Mouse (Mus musculus): Measurements from ENCODE around the gene Cbr1. TPM values are rescaled to one million over a fixed set of nuclear protein-coding genes. Genes with fewer than 3 reads are reported as not detected.
"Not testable (repeated sequence)": the region's sequence is repeated elsewhere in the genome, so short reads cannot be mapped to it uniquely, and the experiment has no call there.

The Cbr1 gene
- total RNA-seq, 2 experiments from 2014 or later, result 78.0 to 81.9 TPM

DNA sequence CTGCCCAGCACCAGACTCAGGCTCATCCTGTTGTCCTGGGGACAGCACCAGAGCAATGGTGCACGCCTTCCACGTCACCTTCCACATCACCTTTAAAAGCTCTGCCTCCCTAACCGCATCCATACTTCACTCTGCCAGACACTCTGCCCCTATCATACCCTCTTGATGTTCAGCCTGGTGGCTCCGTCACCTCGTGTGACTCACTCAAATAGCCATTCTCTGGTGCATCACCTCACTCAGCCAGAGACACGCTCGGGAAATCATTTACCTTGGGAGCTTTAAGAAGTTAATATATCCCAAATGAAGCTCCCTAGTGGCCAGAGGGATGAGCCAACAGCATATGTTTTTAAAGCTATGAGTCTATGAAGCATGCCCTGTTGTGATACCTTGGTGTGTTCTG is 8.8 kb upstream of the Cbr1 start:
- no peak for DNase-seq (ENCODE audit: low spot score in 2 of 2)

- no peak for DNase-seq (ENCODE audit: low spot score in 2 of 2)
Observed at GRCm38 (mm10) chr16:93597551-93597950, 8.1 kb upstream of the Cbr1 start.

- no peak for DNase-seq (ENCODE audit: low spot score in 2 of 2)
Observed at GRCm38 (mm10) chr16:93599461-93599860, 6.2 kb upstream of the Cbr1 start.

DNA sequence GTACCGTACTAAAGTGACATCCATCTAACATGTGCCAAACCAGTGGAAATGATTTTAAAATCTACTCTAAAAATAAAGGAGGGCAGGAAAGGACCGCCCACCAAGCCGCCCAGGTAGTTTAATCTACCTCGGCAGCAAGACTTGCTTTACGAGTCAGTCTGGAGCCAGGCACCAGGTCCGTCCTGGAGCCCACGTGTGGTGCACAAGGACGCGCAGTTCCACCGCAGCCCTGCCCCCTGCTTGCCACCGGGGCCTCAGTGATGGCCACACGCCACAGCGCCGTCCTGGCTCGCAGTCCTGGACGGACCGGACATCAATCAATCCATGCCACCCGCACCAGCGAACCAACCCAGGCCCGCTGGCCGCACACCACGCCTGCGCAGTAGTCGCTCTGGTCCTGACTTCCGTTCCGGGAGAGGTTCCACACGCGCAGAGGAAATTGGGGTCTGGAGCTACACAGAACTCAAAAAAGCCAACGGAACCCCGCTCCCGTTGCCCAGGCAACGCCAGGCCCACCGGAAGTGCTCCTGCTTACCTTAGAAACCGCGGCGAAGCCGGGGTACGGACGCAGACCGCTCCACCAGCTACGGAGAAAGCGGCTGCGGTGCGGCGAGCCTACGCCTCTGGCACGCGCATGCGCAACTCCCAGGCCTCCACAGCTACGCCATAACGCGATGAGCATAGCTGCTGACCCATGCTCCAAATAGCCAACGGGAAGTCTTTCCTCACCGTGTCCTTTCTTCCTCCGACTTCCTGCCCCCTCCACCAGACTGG is 2.0 kb upstream of the Cbr1 start, which contains the start of gene Setd4:
Gene Setd4 (minus strand): TSS at position 625 of the 774 bp plus-strand sequence.
- DNase-seq (ENCODE audit: low spot score in 2 of 2), result peak; percentile 94 to 96

DNA sequence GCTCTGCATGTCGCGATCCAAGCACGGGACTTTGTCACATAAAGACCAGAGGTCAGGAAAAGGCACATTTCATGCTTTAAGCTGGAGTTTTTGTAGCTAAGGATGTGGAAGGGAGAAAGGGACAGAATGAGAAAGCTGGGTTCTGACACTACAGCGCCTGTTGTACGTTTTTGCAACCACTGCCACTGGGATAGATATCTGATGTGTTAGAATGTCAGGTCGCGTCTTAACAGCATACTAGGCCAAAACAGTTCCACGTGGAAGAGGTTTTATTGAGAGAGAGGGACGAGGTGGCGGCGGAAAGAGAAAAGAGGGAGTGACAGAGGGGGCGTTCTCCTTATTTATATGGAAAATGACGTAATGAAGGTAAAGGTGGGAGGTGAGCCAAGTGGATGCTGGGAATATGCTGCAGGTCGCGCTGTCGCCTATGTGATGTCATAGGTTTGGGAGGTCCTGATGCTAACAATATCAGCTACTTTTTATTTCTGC is 1.1 kb upstream of the Cbr1 start:
- peak in 1 of 2 experiments; percentile 26 for DNase-seq (ENCODE audit: low spot score in 2 of 2)

DNA sequence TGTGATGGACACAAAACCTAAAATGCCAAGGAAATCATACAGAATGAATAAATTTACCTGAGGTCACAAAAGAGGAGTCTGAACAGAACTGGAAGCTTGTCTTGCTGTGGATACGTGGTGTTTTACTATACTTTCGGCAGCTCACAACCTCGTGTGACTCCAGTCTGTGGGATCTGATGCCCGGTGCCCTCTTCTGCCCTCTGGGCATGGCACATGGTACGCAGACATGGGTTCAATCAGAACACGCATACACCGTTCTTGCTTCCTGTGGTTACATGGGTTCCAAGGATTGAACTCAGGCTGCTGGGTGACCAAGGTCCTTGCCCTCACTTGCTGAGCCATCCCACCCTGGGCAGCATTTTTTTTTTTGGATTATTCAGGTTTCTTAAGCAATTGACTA is 493 bp downstream of the Cbr1 start:
- no peak for DNase-seq (ENCODE audit: low spot score in 2 of 2)

DNA sequence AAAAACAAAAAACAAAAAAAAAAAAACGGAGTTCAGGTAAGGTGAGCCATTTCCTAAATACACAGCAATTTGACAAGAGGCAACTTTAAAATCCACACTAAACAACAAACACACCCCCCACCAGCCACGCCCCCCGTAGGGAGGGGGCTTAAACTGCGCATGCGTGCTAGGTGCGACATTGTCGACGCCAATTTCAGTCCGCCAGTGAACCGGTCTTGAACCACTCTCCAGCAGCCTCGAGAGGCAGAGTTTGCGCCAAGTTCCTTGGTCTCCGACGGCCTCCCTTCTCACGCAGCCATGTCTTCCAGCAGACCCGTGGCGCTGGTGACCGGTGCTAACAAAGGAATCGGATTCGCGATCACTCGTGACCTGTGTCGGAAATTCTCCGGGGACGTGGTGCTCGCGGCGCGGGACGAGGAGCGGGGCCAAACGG is 2.0 kb downstream of the Cbr1 start:
- peak; percentile 77 to 87 for DNase-seq (ENCODE audit: low spot score in 2 of 2)

DNA sequence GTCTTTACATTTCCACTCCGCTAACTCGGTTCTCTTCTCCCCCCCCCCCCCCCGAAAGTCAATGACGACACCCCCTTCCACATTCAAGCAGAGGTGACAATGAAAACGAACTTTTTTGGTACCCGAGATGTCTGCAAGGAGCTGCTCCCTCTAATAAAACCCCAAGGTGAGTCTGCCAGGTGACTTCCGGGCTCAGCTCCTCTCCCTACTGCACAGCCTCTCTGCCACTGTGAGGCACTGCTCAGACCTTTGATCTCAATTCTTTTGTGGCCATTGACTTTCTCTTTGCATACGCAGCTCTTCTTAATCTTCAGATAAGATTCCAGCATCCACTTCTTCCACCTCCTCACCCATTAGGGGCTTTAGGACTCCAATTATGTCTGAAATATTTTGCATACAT is 3.1 kb downstream of the Cbr1 start:
- no peak for DNase-seq (ENCODE audit: low spot score in 2 of 2)

GRCm38 (mm10) chr16:93609796-93610195 is 4.1 kb downstream of the Cbr1 start:
- DNase-seq (ENCODE audit: low spot score in 2 of 2), result no peak

GRCm38 (mm10) chr16:93610961-93611360 is 5.3 kb downstream of the Cbr1 start:
- DNase-seq (ENCODE audit: low spot score in 2 of 2), result no peak

DNA sequence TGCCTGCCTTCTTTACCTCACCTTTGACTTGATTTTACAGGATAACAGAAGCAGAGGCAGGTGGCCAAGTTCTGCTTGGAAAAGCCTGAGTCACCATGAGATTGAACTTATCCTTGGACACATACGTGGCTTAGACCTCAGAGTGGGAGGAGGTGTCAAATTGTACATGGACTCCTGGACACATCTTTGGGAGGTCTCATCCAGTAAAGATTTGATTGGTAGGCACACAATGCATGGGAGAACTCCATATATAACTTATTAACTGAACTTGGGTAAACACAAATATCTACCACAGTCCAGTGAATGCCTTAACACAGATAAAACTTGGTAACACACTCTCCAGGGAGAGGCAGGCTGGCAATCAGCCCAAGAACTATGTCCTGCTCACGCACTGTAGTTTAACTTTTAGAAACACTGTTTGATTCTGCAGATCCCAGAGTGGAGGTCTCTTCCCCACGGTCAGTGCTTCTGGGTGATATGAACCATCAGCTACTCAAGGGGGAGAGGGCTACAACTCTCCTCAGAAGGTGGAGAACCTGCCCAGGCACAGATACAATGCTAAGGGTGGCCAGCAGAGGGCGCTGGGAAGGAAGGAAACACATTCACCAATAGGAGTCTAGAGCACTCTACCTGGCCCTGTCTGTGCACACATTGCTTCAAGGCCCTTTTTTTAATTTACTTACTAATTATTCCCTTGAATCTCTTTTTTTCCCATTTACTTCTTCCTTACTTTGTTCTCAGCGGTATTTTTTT is 9.6 kb downstream of the Cbr1 start:
- DNase-seq (ENCODE audit: low spot score in 2 of 2), result peak; percentile 52 to 71

DNA sequence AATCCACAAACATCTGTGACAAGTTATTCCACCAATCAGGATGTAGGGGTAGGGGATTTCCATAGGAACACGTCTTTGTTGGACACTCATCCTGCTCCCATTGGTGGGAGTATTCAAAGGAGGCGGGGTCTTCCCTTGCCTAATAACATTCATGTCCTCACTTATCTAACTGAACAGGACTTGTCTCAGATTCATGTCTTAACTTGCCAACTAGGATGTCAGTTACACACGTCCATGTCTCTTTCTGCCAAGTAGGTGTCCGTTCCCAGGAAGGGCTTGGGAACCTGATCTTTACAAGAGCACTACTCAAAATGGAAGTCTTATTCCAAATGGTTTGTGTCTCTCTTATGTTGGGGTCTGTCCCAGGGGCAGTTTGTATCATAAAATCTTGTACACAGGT is 18.1 kb downstream of the Cbr1 start:
- not testable (repeated sequence) for DNase-seq (ENCODE audit: low spot score in 2 of 2)

DNA sequence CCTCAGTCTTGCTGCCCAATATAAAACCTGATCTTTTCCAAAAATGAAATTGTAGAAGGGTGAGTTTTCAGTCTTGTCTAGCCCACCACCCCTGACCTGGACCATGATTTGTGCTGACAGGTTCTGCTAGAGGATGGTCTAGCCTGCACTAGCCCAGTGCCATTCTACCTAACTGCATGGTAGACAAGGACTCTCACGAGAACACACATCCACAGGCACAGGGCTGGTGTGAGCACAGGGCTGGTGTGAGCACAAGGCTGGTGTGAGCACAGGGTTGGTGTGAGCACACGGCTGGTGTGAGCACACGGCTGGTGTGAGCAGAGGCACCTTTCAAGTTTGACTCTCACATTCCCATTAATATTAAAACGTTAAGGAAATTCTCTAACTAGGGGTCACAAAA is 19.0 kb downstream of the Cbr1 start:
- no peak for DNase-seq (ENCODE audit: low spot score in 2 of 2)

DNA sequence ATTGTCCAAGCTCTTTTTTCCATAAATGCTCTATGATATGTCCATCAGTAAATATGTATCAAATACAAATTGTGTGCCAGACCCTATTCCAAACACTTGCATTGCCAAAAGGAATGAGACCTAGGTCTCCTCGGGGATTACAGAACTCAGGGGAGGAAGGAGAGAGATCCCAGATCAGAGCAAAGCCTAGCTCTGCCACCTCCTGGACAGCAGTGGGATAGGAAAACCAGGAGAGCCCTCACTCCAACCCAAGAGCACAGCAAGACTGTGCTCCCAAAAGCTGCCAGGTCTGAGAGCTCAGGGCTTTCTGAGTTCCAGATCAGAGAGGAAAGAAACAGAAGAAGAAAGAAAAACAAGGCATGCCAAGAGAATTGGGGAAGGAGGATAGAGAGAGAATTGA is 21.1 kb downstream of the Cbr1 start:
- peak in 1 of 2 experiments; percentile 43 for DNase-seq (ENCODE audit: low spot score in 2 of 2)

DNA sequence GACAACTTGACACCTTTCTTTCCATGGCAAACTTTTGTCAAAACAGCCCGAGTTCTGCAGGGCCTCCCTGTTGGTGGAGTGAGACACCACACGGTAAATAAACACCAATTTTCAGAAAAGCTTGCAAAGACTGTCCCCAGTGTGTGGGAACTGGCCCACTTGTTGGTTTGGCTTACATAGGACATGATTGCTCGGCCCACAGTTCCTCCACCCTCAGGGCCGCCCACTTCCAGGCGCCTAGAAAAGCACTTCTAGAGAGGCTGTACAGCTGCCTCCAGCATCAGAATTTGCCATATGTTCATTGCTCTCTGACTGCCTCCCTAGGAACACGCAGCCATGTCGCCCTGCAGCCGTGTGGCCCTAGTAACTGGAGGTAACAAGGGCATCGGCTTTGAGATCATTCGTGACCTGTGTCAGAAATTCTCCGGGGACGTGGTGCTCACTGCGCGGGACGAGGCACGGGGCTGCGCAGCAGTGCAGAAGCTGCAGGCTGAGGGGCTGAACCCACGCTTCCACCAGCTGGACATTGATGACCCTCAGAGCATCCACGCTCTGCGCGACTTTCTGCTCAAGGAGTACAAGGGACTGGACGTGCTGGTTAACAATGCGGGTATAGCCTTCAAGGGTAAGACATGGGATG is 22.2 kb downstream of the Cbr1 start, which contains the start of gene Gm5678:
Gene Gm5678 (plus strand): TSS at position 337 of the 640 bp plus-strand sequence.
- peak; percentile 45 to 75 for DNase-seq (ENCODE audit: low spot score in 2 of 2)

DNA sequence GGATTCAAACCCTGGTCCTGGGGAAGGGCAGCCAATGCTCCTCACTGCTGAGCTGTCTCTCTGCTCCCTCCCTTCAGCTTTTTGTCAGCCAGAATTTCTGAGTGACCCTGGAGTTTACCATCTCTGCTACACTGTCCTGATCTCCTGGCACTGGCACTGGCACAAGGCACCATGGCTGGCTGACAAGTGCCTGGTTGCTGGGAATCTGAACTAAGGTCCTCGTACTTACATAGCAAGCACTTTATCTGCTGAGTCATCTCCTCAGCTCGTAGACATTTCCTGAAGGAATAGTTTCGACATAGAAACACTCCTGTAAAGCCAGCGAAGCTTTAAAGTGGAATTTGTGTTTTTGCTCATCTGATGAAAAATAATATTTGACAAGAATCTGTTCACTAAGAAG is 38.4 kb downstream of the Cbr1 start:
- DNase-seq (ENCODE audit: low spot score in 2 of 2), result no peak

- DNase-seq (ENCODE audit: low spot score in 2 of 2), result no peak
Observed at GRCm38 (mm10) chr16:93648441-93649183, 43.0 kb downstream of the Cbr1 start.
